Comparison of ENCODE assay signal across 13 mouse cellular contexts in the genomic region with DNA sequence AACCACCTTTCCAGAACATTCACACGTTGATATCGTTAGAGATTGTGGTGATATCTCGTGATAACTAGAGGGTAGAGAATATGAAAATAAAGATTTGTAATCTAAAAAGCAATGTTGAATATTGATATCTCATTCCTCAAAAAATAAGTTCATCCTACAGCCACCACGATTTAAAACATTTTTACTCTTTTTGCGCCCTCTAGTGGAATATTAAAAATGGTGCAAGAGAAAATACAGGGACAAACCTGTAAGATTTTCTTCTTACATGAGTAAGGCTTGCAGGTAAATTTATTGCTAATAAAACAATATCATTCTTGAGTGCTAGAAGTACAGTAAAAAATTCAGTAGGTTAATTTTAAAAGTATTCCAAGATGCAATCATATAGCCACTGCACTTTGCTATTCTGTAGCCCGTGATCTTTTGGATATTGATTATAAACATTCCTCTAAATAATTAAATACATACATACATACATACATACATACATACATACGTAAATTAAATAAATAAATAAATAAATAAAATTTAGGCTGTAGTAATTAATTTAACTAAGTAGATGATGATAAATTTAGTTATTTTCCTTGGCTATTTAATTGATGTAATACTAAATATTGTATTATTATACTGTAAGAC. TPM values are rescaled to one million over a fixed set of nuclear protein-coding genes. Genes with fewer than 3 reads are reported as not detected.
DNase-seq lines count a peak whose midpoint lies in the region; ATAC-seq and TF ChIP-seq lines count a peak whose summit lies in the region.
"Had no signal": no experiment of that assay in that cellular context is flagged by ENCODE, and none has a peak within 500 bp of the region (broad histone marks: within the 10 kb centered on the region; RNA-seq: fewer than 3 reads in every experiment).

No protein-coding gene starts in this region.

- H3K79me2 ChIP-seq in liver, adult 2 months (ENCODE audit: control insufficient read depth, insufficient read depth, low read length): no peaks in the 10 kb centered on the region

- no peaks in the 10 kb centered on the region for H3K27me3 ChIP-seq in forebrain, embryonic 12.5 days
- no peaks in the 10 kb centered on the region for H3K27me3 ChIP-seq in forebrain, embryonic 16.5 days (replicated peaks; ENCODE audit: control insufficient read depth, insufficient read depth, low read length)
- no peaks in the 10 kb centered on the region for H3K27me3 ChIP-seq in liver, adult 2 months (ENCODE audit: control insufficient read depth, insufficient read depth, low read length)
- no peaks in the 10 kb centered on the region for H3K27me3 ChIP-seq in liver, embryonic 12.5 days (replicated peaks)
- H3K27me3 ChIP-seq: embryonic facial prominence, embryonic 15.5 days; limb, embryonic 12.5 days had no signal

- TF ChIP-seq POLR2A in liver, adult 2 months (IDR thresholded peaks at IDR 0.05; ENCODE audit: extremely low read depth, insufficient read depth, low read length): no peak

- 22% methylated on average over 7 of the region's 7 CpGs for WGBS in forebrain, embryonic 12.5 days
- 21% methylated on average over 7 of the region's 7 CpGs for WGBS in forebrain, embryonic 16.5 days
- WGBS in liver, adult 2 months: 19% methylated on average over 7 of the region's 7 CpGs
- 17% methylated on average over 7 of the region's 7 CpGs for WGBS in liver, embryonic 12.5 days (ENCODE audit: insufficient replicate concordance)

- no peak overlapping the region for H3K4me3 ChIP-seq in forebrain, embryonic 12.5 days (replicated peaks)
- H3K4me3 ChIP-seq in forebrain, embryonic 16.5 days (replicated peaks; ENCODE audit: low read length): no peak overlapping the region
- no peak overlapping the region for H3K4me3 ChIP-seq in liver, adult 2 months (ENCODE audit: insufficient read depth, low read depth, low read length)
- H3K4me3 ChIP-seq in liver, embryonic 12.5 days: no peak overlapping the region
- H3K4me3 ChIP-seq: embryonic facial prominence, embryonic 15.5 days; limb, embryonic 12.5 days; myocyte had no signal

- peak; percentile 20 for DNase-seq in liver, adult 2 months (ENCODE audit: extremely low read depth, low read depth, low spot score)
- peak; percentile 41 for DNase-seq in ZHBTc4 (ENCODE audit: low read depth, low spot score)
- no peak for DNase-seq in left cerebral cortex, postnatal 10 days (ENCODE audit: extremely low spot score in 1 of 2, low spot score in 2 of 2)
- DNase-seq in adrenal gland, adult 8-10 months: no peak
- DNase-seq: kidney, postnatal 14 days; right cerebral cortex, postnatal 14 days had no signal

- H3K9me3 ChIP-seq in forebrain, embryonic 12.5 days: no peaks in the 10 kb centered on the region
- no peaks in the 10 kb centered on the region for H3K9me3 ChIP-seq in forebrain, embryonic 16.5 days (ENCODE audit: control insufficient read depth, low read length)
- H3K9me3 ChIP-seq in liver, embryonic 12.5 days (replicated peaks): no peaks in the 10 kb centered on the region
- H3K9me3 ChIP-seq: embryonic facial prominence, embryonic 15.5 days; limb, embryonic 12.5 days had no signal

- TF ChIP-seq CTCF in liver, adult 2 months (IDR thresholded peaks at IDR 0.05; ENCODE audit: low read depth, low read length): no peak

- H3K9ac ChIP-seq in forebrain, embryonic 12.5 days: no peak overlapping the region
- H3K9ac ChIP-seq in forebrain, embryonic 16.5 days (replicated peaks; ENCODE audit: low read depth, low read length): no peak overlapping the region
- no peak overlapping the region for H3K9ac ChIP-seq in liver, adult 2 months (ENCODE audit: low read depth, low read length)
- H3K9ac ChIP-seq in liver, embryonic 12.5 days: no peak overlapping the region
- H3K9ac ChIP-seq: embryonic facial prominence, embryonic 15.5 days; limb, embryonic 12.5 days had no signal

- intact Hi-C loops in left cerebral cortex, postnatal 10 days (cut with DNase I): loop anchor here (5.0 kb wide), 1 partner anchor 890 kb away; no protein-coding TSS in a partner anchor

- H3K27ac ChIP-seq in forebrain, embryonic 12.5 days: no peak overlapping the region
- H3K27ac ChIP-seq in forebrain, embryonic 16.5 days (ENCODE audit: low read length): no peak overlapping the region
- H3K27ac ChIP-seq in liver, adult 2 months (replicated peaks; ENCODE audit: insufficient read depth, low read depth, low read length): no peak overlapping the region
- H3K27ac ChIP-seq in liver, embryonic 12.5 days: no peak overlapping the region
- H3K27ac ChIP-seq: embryonic facial prominence, embryonic 15.5 days; limb, embryonic 12.5 days had no signal

- no peaks in the 10 kb centered on the region for H3K4me1 ChIP-seq in forebrain, embryonic 12.5 days
- H3K4me1 ChIP-seq in forebrain, embryonic 16.5 days (replicated peaks; ENCODE audit: control insufficient read depth, insufficient read depth, low read length): no peaks in the 10 kb centered on the region
- no peaks in the 10 kb centered on the region for H3K4me1 ChIP-seq in liver, adult 2 months (ENCODE audit: control insufficient read depth, insufficient read depth, low read length)
- no peaks in the 10 kb centered on the region for H3K4me1 ChIP-seq in liver, embryonic 12.5 days
- H3K4me1 ChIP-seq: embryonic facial prominence, embryonic 15.5 days; limb, embryonic 12.5 days had no signal

- H3K36me3 ChIP-seq in forebrain, embryonic 12.5 days (replicated peaks): no peaks in the 10 kb centered on the region
- no peaks in the 10 kb centered on the region for H3K36me3 ChIP-seq in forebrain, embryonic 16.5 days (ENCODE audit: control insufficient read depth, insufficient read depth)
- H3K36me3 ChIP-seq in liver, adult 2 months (ENCODE audit: control insufficient read depth, insufficient read depth, low read length): no peaks in the 10 kb centered on the region
- H3K36me3 ChIP-seq in liver, embryonic 12.5 days: no peaks in the 10 kb centered on the region
- H3K36me3 ChIP-seq: embryonic facial prominence, embryonic 15.5 days; limb, embryonic 12.5 days had no signal

- no peak overlapping the region for H3K4me2 ChIP-seq in forebrain, embryonic 12.5 days
- no peak overlapping the region for H3K4me2 ChIP-seq in forebrain, embryonic 16.5 days (ENCODE audit: low read length)
- H3K4me2 ChIP-seq in liver, embryonic 12.5 days: no peak overlapping the region
- H3K4me2 ChIP-seq: embryonic facial prominence, embryonic 15.5 days; limb, embryonic 12.5 days had no signal

- peak; percentile 70; the same call in 1 of the 2 replicates for ATAC-seq in forebrain, embryonic 12.5 days (ENCODE audit: low FRiP score)
- no peak for ATAC-seq in forebrain, embryonic 16.5 days
- no peak for ATAC-seq in liver, embryonic 12.5 days
- 0 out of 2 replicates have a peak, but pooled peaks have one; percentile 42 for ATAC-seq in megakaryocyte progenitor cell, adult 5-6 weeks (replicated peaks; ENCODE audit: poor library complexity)

RNA-seq across cellular contexts. Expression of gene Slitrk6, which starts 7.8 kb away (rescaled TPM):
- polyA plus RNA-seq in forebrain, embryonic 12.5 days (2016; fragmentation: Nextera tagmentation; extraction: Ambion mirVana): 0.92 and 1.8 TPM in 2 replicates
- polyA plus RNA-seq in forebrain, embryonic 16.5 days (2015; fragmentation: Nextera tagmentation; extraction: Ambion mirVana): 1.0 and 2.1 TPM in 2 replicates
- not detected in 2 replicates for total RNA-seq in liver, adult 2 months (2014; rRNA removed)
- polyA plus RNA-seq in liver, adult 2 months (2012; rRNA removed): not detected in 2 replicates
- 0.22 and 0.45 TPM in 2 replicates for polyA plus RNA-seq in liver, embryonic 12.5 days (2016; fragmentation: Nextera tagmentation; extraction: Ambion mirVana)
- not detected in 2 replicates for total RNA-seq in megakaryocyte progenitor cell, adult 5-6 weeks (2015)
- total RNA-seq in megakaryocyte progenitor cell, adult 5-6 weeks (2017): not detected in 2 replicates
- 1 to 10 TPM; 1.1 to 1.4 TPM for total RNA-seq in left cerebral cortex, postnatal 10 days (2021)
- total RNA-seq in adrenal gland, adult 8-10 months (2022): under 1 TPM; 0.10 to 0.62 (median 0.43) TPM

Comparison
In these comparisons a context has a peak if more than half of its experiments do, and no peak if none do; other contexts are left out.
1. ATAC-seq: peak in forebrain, embryonic 12.5 days (single experiment) and megakaryocyte progenitor cell, adult 5-6 weeks (single experiment); none in forebrain, embryonic 16.5 days (single experiment) and liver, embryonic 12.5 days (single experiment).
2. DNase-seq: peak in liver, adult 2 months (single experiment) and ZHBTc4 (single experiment); none in left cerebral cortex, postnatal 10 days (0 of 2) and adrenal gland, adult 8-10 months (single experiment).